Mouse (Mus musculus): ENCODE measurements around the gene Mrgpra2a.
"Not testable (repeated sequence)": the region's sequence is repeated elsewhere in the genome, so short reads cannot be mapped to it uniquely, and the experiment has no call there.

Mrgpra2a gene

GRCm38 (mm10) chr7:47452015-47452414 is at the start of gene Mrgpra2a:
Gene Mrgpra2a, minus strand, starts transcription at chr7:47452139.
- not testable (repeated sequence) for DNase-seq

- not testable (repeated sequence) for DNase-seq
Observed at GRCm38 (mm10) chr7:47491266-47491665, 39.3 kb upstream of the Mrgpra2a start.

- not testable (repeated sequence) for DNase-seq
Observed at GRCm38 (mm10) chr7:47489438-47489837, 37.5 kb upstream of the Mrgpra2a start.

GRCm38 (mm10) chr7:47483181-47483580 is 31.2 kb upstream of the Mrgpra2a start:
- not testable (repeated sequence) for DNase-seq

GRCm38 (mm10) chr7:47473904-47474303 is 22.0 kb upstream of the Mrgpra2a start:
- DNase-seq: not testable (repeated sequence)

DNA sequence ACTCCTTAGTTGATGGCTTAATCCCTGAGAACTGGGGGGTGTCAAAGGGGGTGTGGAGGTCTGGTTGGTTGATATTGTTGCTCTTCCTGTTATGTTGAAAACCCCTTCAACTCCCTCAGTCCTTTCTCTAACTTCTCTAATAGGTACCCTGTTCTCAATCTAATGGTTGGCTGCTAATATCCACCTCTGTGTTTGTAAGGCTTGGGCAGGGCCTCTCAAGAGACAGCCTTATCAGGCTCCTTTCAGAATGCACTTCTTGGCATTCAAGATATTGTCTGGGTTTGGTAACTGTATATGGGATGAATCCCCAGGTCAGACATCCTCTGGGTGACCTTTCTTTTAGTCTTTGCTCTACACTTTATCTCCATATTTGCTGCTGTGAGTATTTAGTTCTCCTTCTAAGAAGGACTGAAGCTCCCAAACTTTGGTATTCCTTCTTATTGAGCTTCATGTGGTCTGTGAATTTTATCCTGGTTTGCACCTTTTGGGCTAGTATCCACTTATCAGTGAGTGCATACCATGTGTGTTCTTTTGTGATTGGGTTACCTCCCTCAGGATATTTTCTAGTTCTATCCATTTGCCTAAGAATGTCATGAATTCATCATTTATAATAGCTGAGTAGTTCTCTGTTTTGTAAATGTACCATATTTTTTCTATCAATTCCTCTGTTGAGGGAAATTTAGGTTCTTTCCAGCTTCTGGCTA is 13.5 kb upstream of the Mrgpra2a start:
- not testable (repeated sequence) for DNase-seq

- DNase-seq: not testable (repeated sequence)
Observed at GRCm38 (mm10) chr7:47445729-47446128, 6.2 kb downstream of the Mrgpra2a start.

DNA sequence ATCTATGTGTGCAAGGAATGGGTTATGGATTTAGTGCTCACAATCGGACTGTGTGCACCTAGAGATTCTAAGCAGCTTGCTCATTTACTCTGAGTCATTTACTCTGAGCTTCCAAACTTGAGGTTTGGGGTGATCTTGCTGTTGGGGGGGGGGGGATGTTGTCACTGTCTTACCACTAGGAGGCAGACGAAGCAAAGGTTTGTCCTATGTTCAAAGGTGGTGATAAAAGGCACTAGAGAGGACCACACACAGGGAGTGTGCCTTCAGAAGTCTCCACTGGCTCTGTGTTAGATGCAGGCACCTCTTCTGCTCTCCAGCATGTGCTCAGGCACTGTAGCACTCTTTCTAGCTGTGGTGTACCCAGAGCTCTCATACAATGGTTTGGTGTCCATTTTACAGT is 15.5 kb downstream of the Mrgpra2a start:
- not testable (repeated sequence) for DNase-seq

GRCm38 (mm10) chr7:47427815-47428508 is 24.0 kb downstream of the Mrgpra2a start:
- not testable (repeated sequence) for DNase-seq

DNA sequence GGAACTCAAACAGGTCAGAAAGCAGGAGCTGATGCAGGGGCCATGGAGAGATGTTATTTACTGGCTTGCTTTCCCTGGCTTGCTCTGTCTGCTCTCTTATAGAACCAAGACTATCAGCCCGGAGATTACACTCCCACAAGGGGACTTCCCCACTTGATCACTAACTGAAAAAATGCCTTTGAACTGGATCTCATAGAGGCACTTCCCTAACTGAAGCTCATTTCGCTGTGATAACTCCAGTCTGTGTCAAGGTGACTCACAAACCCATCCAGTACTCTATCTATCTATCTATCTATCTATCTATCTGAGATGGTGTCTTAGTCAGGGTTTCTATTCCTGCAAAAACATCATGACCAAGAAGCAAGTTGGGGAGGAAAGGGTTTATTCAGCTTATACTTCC is 41.3 kb downstream of the Mrgpra2a start:
- no peak for DNase-seq

DNA sequence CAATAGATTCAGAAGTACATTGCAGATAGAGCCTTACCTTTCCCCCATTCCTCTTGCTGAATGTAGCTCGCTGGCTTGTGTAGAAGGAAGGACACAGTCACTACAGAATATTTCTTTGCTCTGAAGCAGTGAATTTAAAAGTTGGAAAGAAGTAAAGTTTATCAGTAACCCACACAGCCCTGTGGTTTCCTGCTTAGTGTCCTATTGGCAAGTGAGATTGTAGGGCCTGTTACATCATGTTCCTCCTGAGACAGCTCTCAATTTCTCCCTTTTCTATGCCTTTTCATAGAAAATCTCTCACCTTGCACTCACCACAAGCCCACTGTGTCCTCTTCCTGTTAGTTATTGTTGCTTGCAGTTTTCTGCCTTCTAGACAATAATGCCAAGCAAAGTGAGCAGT is 42.4 kb downstream of the Mrgpra2a start:
- DNase-seq: no peak

GRCm38 (mm10) chr7:47401125-47401524 is 50.8 kb downstream of the Mrgpra2a start:
- DNase-seq: no peak

Data from cerebellum, postnatal 14 days (tissue).